Mouse (Mus musculus) MEL (cell line): ENCODE measurements around the gene Mmgt2. TPM values are rescaled to one million over a fixed set of nuclear protein-coding genes. Genes with fewer than 3 reads are reported as not detected.

Experiments
- DNase-seq: peaks from one replicate; pipeline ENCODE4 v3.0.0; 2011; ENCODE audit warnings: low read depth, low spot score
- H3K27ac ChIP-seq: 2 replicates; pipeline ENCODE4 v1.5.1; 2012; ENCODE audit warnings: low read depth, mild to moderate bottlenecking, control low read depth, low read length, moderate library complexity; ENCODE audit not compliant: control insufficient read depth
- H3K27me3 ChIP-seq, 2 experiments: fragments of 150-350 bp in 1 of 2; sonication (generic) in 1 of 2; 2 replicates each; pipeline ENCODE4 v1.6.1; 2012; ENCODE audit warnings: low read length in 2 of 2, mild to moderate bottlenecking in 2 of 2, improper control_type of control experiment in 1 of 2, moderate library complexity in 1 of 2; ENCODE audit not compliant: insufficient read depth in 2 of 2, control insufficient read depth in 1 of 2
- H3K36me3 ChIP-seq, 2 experiments: 2 replicates each; pipeline ENCODE4 v1.6.1; 2012 to 2014; ENCODE audit warnings: low read length in 2 of 2, improper control_type of control experiment in 1 of 2, inconsistent platforms in 1 of 2, mild to moderate bottlenecking in 1 of 2; ENCODE audit not compliant: insufficient read depth in 2 of 2, control insufficient read depth in 1 of 2
- H3K4me1 ChIP-seq, 2 experiments: fragments of 150-350 bp in 1 of 2; sonication (generic) in 1 of 2; 2 replicates each; pipeline ENCODE4 v1.6.1; 2012; ENCODE audit warnings: low read length in 2 of 2, improper control_type of control experiment in 1 of 2, mild to moderate bottlenecking in 1 of 2; ENCODE audit not compliant: insufficient read depth in 2 of 2, control insufficient read depth in 1 of 2
- H3K4me3 ChIP-seq, 2 experiments: fragments of 150-350 bp in 1 of 2; sonication (generic) in 1 of 2; 2 replicates each; pipeline ENCODE4 v1.5.1; 2012; ENCODE audit warnings: low read depth in 2 of 2, low read length in 2 of 2, mild to moderate bottlenecking in 2 of 2, moderate library complexity in 2 of 2, control low read depth in 1 of 2, improper control_type of control experiment in 1 of 2; ENCODE audit not compliant: control insufficient read depth in 1 of 2, insufficient read depth in 1 of 2
- H3K79me2 ChIP-seq: 2 replicates; pipeline ENCODE4 v1.6.1; 2012; ENCODE audit warnings: mild to moderate bottlenecking, low read length, moderate library complexity; ENCODE audit not compliant: control insufficient read depth, poor library complexity, insufficient read depth
- H3K9ac ChIP-seq: 2 replicates; pipeline ENCODE4 v1.6.1; 2012; ENCODE audit warnings: low read depth, mild to moderate bottlenecking, control low read depth, low read length, moderate library complexity; ENCODE audit not compliant: control insufficient read depth, poor library complexity, severe bottlenecking
- H3K9me3 ChIP-seq: fragments of 150-350 bp; sonication (generic); replicated peaks from 2 replicates; pipeline ENCODE4 v1.6.1; 2012; ENCODE audit warnings: mild to moderate bottlenecking, low read length, improper control_type of control experiment, moderate library complexity; ENCODE audit not compliant: insufficient read depth
- BHLHE40 ChIP-seq: IDR thresholded peaks from 2 replicates; pipeline ENCODE4 v1.6.1; 2012; ENCODE audit warnings: low read depth, mild to moderate bottlenecking, inconsistent platforms, low read length, improper control_type of control experiment, borderline replicate concordance
- CHD1 ChIP-seq: IDR thresholded peaks from 2 replicates; pipeline ENCODE4 v1.6.1; 2012; ENCODE audit warnings: low read depth, mild to moderate bottlenecking, inconsistent platforms, low read length, improper control_type of control experiment
- CHD2 ChIP-seq: IDR thresholded peaks from 2 replicates; pipeline ENCODE4 v1.6.1; 2011; ENCODE audit warnings: low read length, improper control_type of control experiment
- CTCF ChIP-seq, 3 experiments: IDR thresholded peaks in 2 of 3; conservative IDR thresholded peaks in 1 of 3; 2 replicates each; pipeline ENCODE4 v1.5.1; 2011 to 2012; ENCODE audit warnings: low read length in 3 of 3, low read depth in 2 of 3, mild to moderate bottlenecking in 2 of 3, improper control_type of control experiment in 1 of 3, inconsistent platforms in 1 of 3, mixed read lengths in 1 of 3, moderate library complexity in 1 of 3; ENCODE audit not compliant: control insufficient read depth in 1 of 3, insufficient read depth in 1 of 3, poor library complexity in 1 of 3, severe bottlenecking in 1 of 3
- E2F4 ChIP-seq: IDR thresholded peaks from 2 replicates; pipeline ENCODE4 v1.6.1; 2011; ENCODE audit warnings: low read depth, low read length, improper control_type of control experiment, borderline replicate concordance
- ELF1 ChIP-seq: IDR thresholded peaks from 2 replicates; pipeline ENCODE4 v1.6.1; 2014; ENCODE audit warnings: low read depth, mild to moderate bottlenecking, inconsistent platforms, low read length, improper control_type of control experiment, moderate library complexity
- EP300 ChIP-seq, 2 experiments: IDR thresholded peaks; 2 replicates each; pipeline ENCODE4 v1.6.1; 2011; ENCODE audit warnings: improper control_type of control experiment in 2 of 2, low read length in 2 of 2, low read depth in 1 of 2, mild to moderate bottlenecking in 1 of 2
- ETS1 ChIP-seq: IDR thresholded peaks from 2 replicates; pipeline ENCODE4 v1.6.1; 2012; ENCODE audit warnings: low read depth, mild to moderate bottlenecking, inconsistent platforms, low read length, improper control_type of control experiment, moderate library complexity
- GATA1 ChIP-seq: IDR thresholded peaks from 2 replicates; pipeline ENCODE4 v1.6.1; 2011; ENCODE audit warnings: low read depth, low read length, improper control_type of control experiment
- HCFC1 ChIP-seq: IDR thresholded peaks from 2 replicates; pipeline ENCODE4 v1.6.1; 2012; ENCODE audit warnings: low read depth, mild to moderate bottlenecking, inconsistent platforms, low read length, improper control_type of control experiment, moderate library complexity
- JUND ChIP-seq: IDR thresholded peaks from 2 replicates; pipeline ENCODE4 v1.6.1; 2011; ENCODE audit warnings: low read depth, mild to moderate bottlenecking, improper control_type of control experiment, low read length
- KAT2A ChIP-seq: conservative IDR thresholded peaks from 2 replicates; pipeline ENCODE4 v1.6.1; 2012; ENCODE audit warnings: low read depth, low read length, improper control_type of control experiment, inconsistent platforms
- MAFK ChIP-seq: IDR thresholded peaks from 2 replicates; pipeline ENCODE4 v1.6.1; 2011; ENCODE audit warnings: low read depth, mild to moderate bottlenecking, low read length, improper control_type of control experiment, borderline replicate concordance
- MAX ChIP-seq: IDR thresholded peaks from 2 replicates; pipeline ENCODE4 v1.6.1; 2011; ENCODE audit warnings: low read length, improper control_type of control experiment
- MAZ ChIP-seq: IDR thresholded peaks from 2 replicates; pipeline ENCODE4 v1.6.1; 2012; ENCODE audit warnings: low read depth, mild to moderate bottlenecking, inconsistent platforms, low read length, improper control_type of control experiment
- MEF2A ChIP-seq: IDR thresholded peaks from 2 replicates; pipeline ENCODE4 v1.6.1; 2014; ENCODE audit warnings: low read depth, mild to moderate bottlenecking, inconsistent platforms, low read length, improper control_type of control experiment; ENCODE audit not compliant: poor library complexity, insufficient replicate concordance, severe bottlenecking; ENCODE audit errors: extremely low read depth
- MXI1 ChIP-seq: IDR thresholded peaks from 2 replicates; pipeline ENCODE4 v1.6.1; 2011; ENCODE audit warnings: mild to moderate bottlenecking, low read depth, low read length, improper control_type of control experiment
- MYB ChIP-seq: IDR thresholded peaks from 2 replicates; pipeline ENCODE4 v1.6.1; 2011; ENCODE audit warnings: mild to moderate bottlenecking, low read depth, low read length, improper control_type of control experiment
- MYC ChIP-seq: IDR thresholded peaks from 2 replicates; pipeline ENCODE4 v1.6.1; 2011; ENCODE audit warnings: low read depth, mild to moderate bottlenecking, low read length, improper control_type of control experiment, moderate library complexity
- NELFE ChIP-seq: IDR thresholded peaks from 2 replicates; pipeline ENCODE4 v1.6.1; 2011; ENCODE audit warnings: low read depth, low read length, improper control_type of control experiment
- NRF1 ChIP-seq: IDR thresholded peaks from 2 replicates; pipeline ENCODE4 v1.6.1; 2014; ENCODE audit warnings: low read depth, mild to moderate bottlenecking, inconsistent platforms, low read length, improper control_type of control experiment, moderate library complexity; ENCODE audit not compliant: poor library complexity, insufficient read depth, severe bottlenecking
- POLR2A ChIP-seq, 2 experiments: IDR thresholded peaks; 2 replicates each; pipeline ENCODE4 v1.6.1; 2011 to 2012; ENCODE audit warnings: low read length in 2 of 2, mild to moderate bottlenecking in 2 of 2, control low read depth in 1 of 2, improper control_type of control experiment in 1 of 2, low read depth in 1 of 2, moderate library complexity in 1 of 2; ENCODE audit not compliant: control insufficient read depth in 1 of 2, insufficient read depth in 1 of 2, poor library complexity in 1 of 2
- POLR2AphosphoS2 ChIP-seq: IDR thresholded peaks from 2 replicates; pipeline ENCODE4 v1.6.1; 2011; ENCODE audit warnings: low read length, improper control_type of control experiment
- POLR2AphosphoS5 ChIP-seq: IDR thresholded peaks from 2 replicates; pipeline ENCODE4 v1.6.1; 2012; ENCODE audit warnings: low read depth, borderline replicate concordance, mild to moderate bottlenecking, inconsistent platforms, low read length, moderate library complexity, mixed read lengths
- RAD21 ChIP-seq: IDR thresholded peaks from 2 replicates; pipeline ENCODE4 v1.6.1; 2011; ENCODE audit warnings: mild to moderate bottlenecking, low read depth, low read length, improper control_type of control experiment
- RCOR1 ChIP-seq: IDR thresholded peaks from 2 replicates; pipeline ENCODE4 v1.6.1; 2012; ENCODE audit warnings: low read depth, mild to moderate bottlenecking, inconsistent platforms, low read length, improper control_type of control experiment
- SIN3A ChIP-seq: IDR thresholded peaks from 2 replicates; pipeline ENCODE4 v1.6.1; 2012; ENCODE audit warnings: low read length, improper control_type of control experiment, inconsistent platforms
- SMC3 ChIP-seq: IDR thresholded peaks from 2 replicates; pipeline ENCODE4 v1.6.1; 2011; ENCODE audit warnings: low read depth, low read length, improper control_type of control experiment
- TAL1 ChIP-seq: IDR thresholded peaks from 2 replicates; pipeline ENCODE4 v1.6.1; 2012; ENCODE audit warnings: mild to moderate bottlenecking, inconsistent platforms, low read length, moderate library complexity, mixed read lengths
- TBP ChIP-seq: IDR thresholded peaks from 2 replicates; pipeline ENCODE4 v1.8.0; 2011; ENCODE audit warnings: low read depth, low read length, improper control_type of control experiment
- TCF12 ChIP-seq: IDR thresholded peaks from 2 replicates; pipeline ENCODE4 v1.6.1; 2014; ENCODE audit warnings: low read depth, mild to moderate bottlenecking, inconsistent platforms, low read length, improper control_type of control experiment, moderate library complexity
- UBTF ChIP-seq: IDR thresholded peaks from 2 replicates; pipeline ENCODE4 v1.6.1; 2012; ENCODE audit warnings: low read depth, mild to moderate bottlenecking, inconsistent platforms, low read length, improper control_type of control experiment, moderate library complexity, borderline replicate concordance; ENCODE audit not compliant: insufficient read depth
- USF1 ChIP-seq: IDR thresholded peaks from 2 replicates; pipeline ENCODE4 v1.6.1; 2014; ENCODE audit warnings: low read depth, mild to moderate bottlenecking, inconsistent platforms, low read length, improper control_type of control experiment, moderate library complexity
- USF2 ChIP-seq, 2 experiments: IDR thresholded peaks; 2 replicates each; pipeline ENCODE4 v1.6.1; 2011 to 2012; ENCODE audit warnings: improper control_type of control experiment in 2 of 2, low read length in 2 of 2, borderline replicate concordance in 1 of 2, inconsistent platforms in 1 of 2, low read depth in 1 of 2, mild to moderate bottlenecking in 1 of 2; ENCODE audit not compliant: insufficient read depth in 1 of 2
- ZC3H11A ChIP-seq: IDR thresholded peaks from 2 replicates; pipeline ENCODE4 v1.6.1; 2012; ENCODE audit warnings: low read depth, mild to moderate bottlenecking, inconsistent platforms, low read length, improper control_type of control experiment
- ZKSCAN1 ChIP-seq: IDR thresholded peaks from 2 replicates; pipeline ENCODE4 v1.6.1; 2012; ENCODE audit warnings: low read depth, mild to moderate bottlenecking, inconsistent platforms, low read length, improper control_type of control experiment, moderate library complexity
- ZMIZ1 ChIP-seq: IDR thresholded peaks from 2 replicates; pipeline ENCODE4 v1.6.1; 2012; ENCODE audit warnings: low read depth, mild to moderate bottlenecking, inconsistent platforms, low read length, improper control_type of control experiment, moderate library complexity
- ZNF384 ChIP-seq: IDR thresholded peaks from 2 replicates; pipeline ENCODE4 v1.6.1; 2012; ENCODE audit warnings: low read depth, mild to moderate bottlenecking, inconsistent platforms, low read length, improper control_type of control experiment
- polyA plus RNA-seq, 2 experiments: library from polyadenylated mRNA; stranded (reverse) in 1 of 2; unstranded in 1 of 2; fragments of >175 nt in 1 of 2; fragments of >200 nt in 1 of 2; gene quantifications; 2 replicates each; pipeline versions ENCODE4 v1.2.1 to v1.2.4; 2012; ENCODE audit warnings: low replicate concordance in 2 of 2, low read depth in 1 of 2; ENCODE audit not compliant: insufficient read length in 2 of 2, insufficient read depth in 1 of 2, missing spikeins in 1 of 2
- total RNA-seq: library from RNA; depleted of rRNA; stranded (reverse); fragments of 300-350 nt; gene quantifications from 2 replicates; pipeline ENCODE4 v1.2.3, GENCODE M21; 2012

Gene Mmgt2
- total and polyA plus RNA-seq, 3 experiments = 24.1 to 51.9 TPM; not detected in 1

DNA sequence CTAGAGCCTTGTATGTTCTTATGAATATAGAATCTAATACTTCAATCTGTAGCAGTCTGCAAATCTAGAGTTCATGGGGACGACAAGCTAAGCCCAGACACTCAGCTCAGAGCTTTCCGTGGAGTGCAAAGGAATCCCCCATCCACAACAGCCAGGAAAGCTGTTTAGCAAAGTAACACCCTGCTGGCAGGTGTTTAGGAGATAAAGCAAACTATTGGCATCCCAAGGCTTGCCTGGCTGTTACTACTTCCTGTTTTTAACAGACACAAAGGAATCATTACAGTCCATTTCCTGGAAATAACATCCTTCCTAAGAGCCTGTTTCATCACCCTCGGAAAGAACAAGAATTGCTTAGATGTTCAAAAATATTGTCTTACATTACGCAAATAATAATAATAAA lies 12.4 kb downstream of the Mmgt2 start:
- Histone ChIP-seq H3K36me3 (peaks cover 0 to 16% of the 10 kb centered on the region in 2 experiments; a peak in 2 of 4 replicates), H3K4me3 (no peak overlapping the region)
- TF ChIP-seq RCOR1 = peak; percentile 55; the same call in 1 of the 2 replicates
- no peak for TF ChIP-seq HCFC1
- TF ChIP-seq TCF12 = peak; percentile 41; the same call in 1 of the 2 replicates
- no peak for TF ChIP-seq MAX
- peak; percentile 58; the same call in 1 of the 2 replicates for TF ChIP-seq MYB
- peak; percentile 67; the same call in 1 of the 2 replicates for TF ChIP-seq GATA1
- no peak for TF ChIP-seq SIN3A
- no peak for TF ChIP-seq MAZ
- TF ChIP-seq CTCF (IDR thresholded peaks at IDR 0.05 in 2 of 3, conservative IDR thresholded peaks at IDR 0.05 in 1 of 3; ENCODE audit: control insufficient read depth in 1 of 3, insufficient read depth in 1 of 3, low read depth in 2 of 3, low read length in 3 of 3, poor library complexity in 1 of 3, severe bottlenecking in 1 of 3) = no peak
- TF ChIP-seq USF2 (IDR thresholded peaks at IDR 0.05; ENCODE audit: borderline replicate concordance in 1 of 2, insufficient read depth in 1 of 2, low read depth in 1 of 2, low read length in 2 of 2) = no peak
- peak; percentile 74 for TF ChIP-seq TAL1
- TF ChIP-seq EP300 (IDR thresholded peaks at IDR 0.05; ENCODE audit: low read depth in 1 of 2, low read length in 2 of 2) = peak; percentile 75 to 77
- TF ChIP-seq USF1 = no peak
- 0 out of 2 replicates have a peak, but pooled peaks have one; percentile 29 for TF ChIP-seq MYC
- TF ChIP-seq ZKSCAN1 = no peak
- no peak for TF ChIP-seq KAT2A
- no peak for TF ChIP-seq JUND
- no peak for TF ChIP-seq ZNF384
- 0 out of 2 replicates have a peak, but pooled peaks have one; percentile 50 for TF ChIP-seq ETS1
- no peak for TF ChIP-seq SMC3
- no peak for TF ChIP-seq MEF2A
- no peak for TF ChIP-seq TBP
- peak; percentile 50; the same call in 1 of the 2 replicates for TF ChIP-seq ELF1
- no peak for TF ChIP-seq CHD1
- no peak for TF ChIP-seq MXI1
- no peak for TF ChIP-seq RAD21
- TF ChIP-seq NELFE = no peak
- no peak for TF ChIP-seq E2F4
- no peak for TF ChIP-seq UBTF
- TF ChIP-seq ZMIZ1 = no peak
- no peak for TF ChIP-seq POLR2AphosphoS5
- no peak for TF ChIP-seq MAFK
- TF ChIP-seq NRF1 = no peak
- TF ChIP-seq POLR2A (IDR thresholded peaks at IDR 0.05; ENCODE audit: control insufficient read depth in 1 of 2, insufficient read depth in 1 of 2, low read depth in 1 of 2, low read length in 2 of 2, poor library complexity in 1 of 2) = no peak
- no peak for TF ChIP-seq CHD2
- no peak for TF ChIP-seq BHLHE40
- TF ChIP-seq POLR2AphosphoS2 = no peak
- TF ChIP-seq ZC3H11A = no peak

More for the DNA sequence above, 12.4 kb downstream of the Mmgt2 start:
- no peaks in the 10 kb centered on the region for H3K9me3 ChIP-seq
- DNase-seq = peak; percentile 71
- no peaks in the 10 kb centered on the region for H3K27me3 ChIP-seq
- H3K79me2 ChIP-seq = peaks cover 2% of the 10 kb centered on the region; the same call in 1 of the 2 replicates
- no peak overlapping the region for H3K27ac ChIP-seq
- H3K9ac ChIP-seq = no peak overlapping the region
- H3K4me1 ChIP-seq = peaks cover 4 to 17% of the 10 kb centered on the region in 2 experiments
